Mouse (Mus musculus) layer of hippocampus, postnatal 14 days (tissue): ENCODE measurements around the gene 4933407L21Rik. TPM values are rescaled to one million over a fixed set of nuclear protein-coding genes. Genes with fewer than 3 reads are reported as not detected.

Source experiments
- DNase-seq, 2 experiments: peaks; one replicate each; pipeline ENCODE4 v3.0.0; 2021 to 2022; ENCODE audit warnings: low spot score in 2 of 2, mixed read lengths in 1 of 2
- total RNA-seq, 2 experiments: library from RNA; stranded (reverse); gene quantifications; 2 replicates each; pipeline ENCODE4 v1.2.3; 2021

The 4933407L21Rik gene
- total RNA-seq, 2 experiments from 2014 or later, result 4.1 to 5.3 TPM

DNA sequence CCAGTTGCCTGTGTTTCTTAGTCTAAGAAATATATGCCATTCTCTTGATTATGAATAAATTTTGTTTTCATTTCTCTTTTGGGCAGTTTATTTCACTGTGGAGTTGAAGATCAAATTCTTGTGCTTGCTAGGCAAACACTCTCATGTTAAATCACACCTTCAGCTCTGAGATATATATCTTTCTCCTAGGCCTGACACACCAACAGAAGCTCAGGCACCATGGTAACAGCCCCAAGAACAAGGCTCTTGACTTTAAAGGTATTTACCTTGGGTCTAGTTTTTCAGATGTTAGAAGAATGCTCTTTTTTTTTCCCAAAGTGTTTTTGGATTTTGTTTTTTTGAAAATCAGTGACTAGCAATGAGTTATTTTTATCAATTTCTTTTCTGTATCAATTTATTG lies 12.4 kb upstream of the 4933407L21Rik start:
- no peak for DNase-seq

DNA sequence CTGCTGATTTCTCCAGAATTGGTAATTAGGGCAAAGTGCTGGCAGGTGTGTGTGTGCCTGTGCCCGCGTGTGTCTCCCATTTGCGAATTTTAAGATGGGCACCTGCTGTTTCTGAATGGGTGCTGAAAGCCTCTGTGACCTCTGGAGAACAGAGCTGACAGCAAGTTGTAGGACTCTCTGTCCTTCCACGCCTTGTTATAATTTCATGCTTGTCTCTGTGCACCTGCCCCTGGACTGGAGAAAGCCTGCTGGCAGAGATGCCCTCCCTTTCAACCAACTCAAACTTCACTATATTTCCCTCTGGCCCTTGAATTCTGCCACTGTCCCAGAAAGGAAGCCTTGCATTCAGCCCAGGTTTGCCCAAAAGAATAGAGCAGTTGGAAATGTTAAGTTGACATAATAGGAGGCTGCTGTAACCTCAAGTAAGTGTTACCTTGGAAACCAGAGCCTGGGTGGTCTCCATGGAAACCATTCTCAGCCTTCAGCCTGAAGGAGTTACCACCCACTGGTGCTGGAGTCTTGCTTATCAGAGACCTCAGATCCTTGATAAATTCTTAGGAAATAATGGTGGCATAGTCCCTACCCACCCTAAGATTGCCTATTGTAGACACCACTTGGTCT lies 11.3 kb upstream of the 4933407L21Rik start:
- DNase-seq, result no peak

DNA sequence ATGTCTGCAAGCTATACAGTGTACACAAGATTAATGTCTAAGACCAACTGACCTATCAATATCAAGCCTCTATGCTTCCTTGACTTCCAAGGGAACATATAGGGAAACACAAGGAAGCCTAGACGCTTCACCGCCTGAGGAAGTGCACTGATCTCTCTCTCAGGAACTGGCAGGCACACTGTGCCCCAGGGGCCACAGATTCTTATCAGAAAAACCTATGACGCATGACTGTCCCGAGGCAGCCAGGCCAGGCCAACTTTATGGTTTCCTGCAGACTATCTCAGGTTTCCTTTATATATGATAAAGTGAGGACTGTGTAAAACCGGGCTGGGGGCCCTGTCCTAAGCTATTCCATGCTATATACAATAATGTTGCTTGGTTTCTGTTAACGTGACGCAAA lies 8.7 kb upstream of the 4933407L21Rik start:
- no peak for DNase-seq

DNA sequence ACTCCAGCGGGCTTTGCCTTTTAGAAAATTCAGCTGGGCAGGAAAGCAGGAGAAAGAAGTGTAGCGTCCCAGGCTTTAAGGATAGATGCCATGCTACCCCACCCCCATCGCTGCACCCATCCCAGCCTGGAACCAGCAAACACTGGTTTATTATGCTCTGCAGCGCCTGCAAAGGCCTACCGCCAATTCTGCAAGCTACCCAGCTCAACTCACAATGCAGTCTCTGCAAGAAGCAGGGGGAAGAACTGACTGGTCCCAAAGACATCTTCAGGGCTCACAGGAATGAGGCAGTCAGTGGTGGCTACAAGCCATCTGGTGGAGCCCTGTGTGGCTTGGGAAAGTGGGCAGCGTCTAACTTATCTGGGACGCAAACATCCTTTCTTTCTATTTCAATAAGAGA lies 6.6 kb upstream of the 4933407L21Rik start:
- peak; percentile 57 to 80 for DNase-seq

DNA sequence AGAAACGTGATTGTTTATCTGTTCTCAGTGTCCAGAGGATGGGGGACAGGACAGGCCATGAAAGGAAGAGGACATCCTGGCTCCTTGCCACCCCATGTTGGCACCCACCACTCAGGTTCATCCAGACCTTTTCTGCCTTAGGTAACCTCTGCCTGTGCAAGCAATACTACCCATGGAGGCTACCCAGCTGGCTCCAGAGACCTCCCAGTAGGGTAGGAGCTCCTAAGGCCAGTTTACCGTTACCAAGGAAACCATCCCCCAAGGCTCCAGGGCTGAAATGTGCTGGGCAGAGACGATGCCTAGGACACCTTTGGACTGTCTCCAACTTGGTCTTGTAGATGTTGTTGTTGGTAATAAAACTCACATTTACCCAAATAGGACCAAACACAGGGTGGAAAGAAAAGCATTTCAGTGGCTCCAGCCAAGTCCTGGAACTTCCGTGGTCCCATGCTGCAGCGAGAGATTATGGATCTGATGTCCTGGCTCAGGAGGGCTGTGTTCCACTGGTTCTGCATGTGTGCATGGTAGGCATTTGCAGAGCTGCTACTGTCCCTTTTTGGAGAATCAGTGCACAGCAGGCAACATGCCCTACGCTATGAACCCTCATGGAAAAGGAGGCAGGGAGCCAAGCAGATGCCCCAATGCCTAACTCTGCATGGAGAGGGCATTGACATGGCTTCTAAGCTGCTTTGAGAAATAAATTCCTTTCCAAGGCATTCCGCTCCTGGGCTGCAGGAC lies 6.0 kb upstream of the 4933407L21Rik start:
- no peak for DNase-seq

DNA sequence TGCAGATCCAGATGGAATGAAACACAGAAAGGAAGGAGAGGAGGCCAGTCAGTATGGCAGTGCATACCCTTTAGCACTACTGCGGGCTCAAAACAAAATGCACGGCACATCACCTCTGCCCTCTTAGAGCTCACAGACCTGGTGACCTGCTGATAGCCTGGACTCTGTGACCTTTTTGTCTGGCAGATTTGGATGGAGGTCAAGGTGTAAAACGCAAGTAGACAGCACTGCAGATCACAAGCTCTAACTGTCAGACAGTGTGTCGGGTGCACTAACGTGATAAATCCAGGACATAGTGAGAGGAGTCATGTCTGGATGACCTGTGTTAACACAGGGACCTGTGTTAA lies 5.4 kb upstream of the 4933407L21Rik start:
- no peak for DNase-seq

DNA sequence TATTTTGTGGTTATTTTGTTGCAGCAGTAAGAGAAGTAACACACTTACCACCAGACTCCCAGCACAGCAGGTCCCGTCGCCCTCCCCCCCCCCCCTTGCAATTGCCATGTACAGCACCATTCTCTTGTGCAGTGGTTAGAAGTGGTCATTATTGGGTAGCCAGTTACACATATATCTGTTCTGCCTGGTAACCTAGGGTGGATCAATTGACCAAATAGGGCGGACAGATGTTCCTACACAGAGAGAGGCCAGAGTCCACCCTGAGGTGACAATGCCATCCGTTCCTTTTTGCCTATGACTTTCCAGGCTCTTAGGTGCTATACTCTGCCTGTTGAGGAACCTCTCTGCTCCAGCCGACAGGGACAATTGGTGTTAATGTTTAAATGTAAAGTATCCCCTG lies 3.1 kb upstream of the 4933407L21Rik start:
- no peak for DNase-seq

DNA sequence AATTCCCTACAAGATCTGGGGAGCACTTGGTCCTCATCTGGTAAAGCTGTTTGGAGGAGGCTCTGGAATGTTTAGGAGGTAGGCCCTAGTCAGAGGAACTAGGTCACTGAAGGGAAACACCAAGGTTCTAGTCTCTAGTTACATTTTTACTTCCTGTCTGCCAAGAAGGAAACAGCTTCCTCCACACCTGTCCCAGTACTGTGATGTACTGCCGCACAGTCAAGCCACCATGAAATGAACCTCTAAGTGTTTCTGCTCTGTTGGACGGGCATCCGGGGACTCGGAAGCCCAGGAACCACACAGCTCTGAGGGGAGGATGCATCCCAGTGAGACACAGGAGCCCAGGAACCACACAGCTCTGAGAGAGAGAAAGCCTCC lies 394 bp downstream of the 4933407L21Rik start:
- no peak for DNase-seq

DNA sequence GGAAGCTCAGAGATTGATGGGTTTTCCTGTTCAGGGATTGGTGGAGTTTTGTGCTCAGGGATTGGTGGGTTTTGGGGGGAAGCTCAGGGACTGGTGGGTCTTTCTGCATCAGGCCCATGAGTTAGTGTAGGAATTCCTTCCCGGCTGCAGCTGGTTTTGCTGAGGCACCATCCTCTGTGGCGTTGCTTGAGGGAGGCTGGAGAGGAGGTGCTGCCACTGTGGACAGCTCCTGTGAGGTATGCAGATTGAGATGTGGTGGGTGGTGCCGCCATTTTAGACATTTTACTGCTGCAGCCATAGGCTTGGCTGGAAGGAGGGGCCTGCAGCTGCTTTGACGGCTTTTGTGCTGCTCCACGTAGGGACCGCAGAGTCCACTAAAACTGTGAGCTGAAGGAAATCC lies 1.1 kb downstream of the 4933407L21Rik start:
- DNase-seq, result no peak

DNA sequence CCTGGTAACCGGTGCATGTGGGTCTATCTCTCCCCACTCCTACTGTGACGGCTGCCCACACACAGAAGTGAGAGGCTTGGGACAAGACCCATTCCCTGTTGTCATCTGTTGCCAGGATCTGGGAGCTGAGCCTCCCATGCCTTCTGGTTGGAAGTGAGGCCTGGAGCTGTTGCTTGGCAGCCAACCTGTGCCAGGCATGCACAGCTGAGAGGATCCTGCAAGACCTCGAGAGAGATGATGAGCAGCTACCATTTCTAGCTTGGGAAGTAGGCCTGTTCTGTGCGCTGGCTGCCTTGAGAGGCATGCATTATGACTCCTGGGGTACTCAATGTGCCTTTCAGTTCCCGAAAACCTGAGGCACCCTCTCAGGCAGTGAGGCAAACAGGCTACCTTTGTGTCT lies 2.9 kb downstream of the 4933407L21Rik start:
- DNase-seq, result peak in 1 of 2 experiments; percentile 60

DNA sequence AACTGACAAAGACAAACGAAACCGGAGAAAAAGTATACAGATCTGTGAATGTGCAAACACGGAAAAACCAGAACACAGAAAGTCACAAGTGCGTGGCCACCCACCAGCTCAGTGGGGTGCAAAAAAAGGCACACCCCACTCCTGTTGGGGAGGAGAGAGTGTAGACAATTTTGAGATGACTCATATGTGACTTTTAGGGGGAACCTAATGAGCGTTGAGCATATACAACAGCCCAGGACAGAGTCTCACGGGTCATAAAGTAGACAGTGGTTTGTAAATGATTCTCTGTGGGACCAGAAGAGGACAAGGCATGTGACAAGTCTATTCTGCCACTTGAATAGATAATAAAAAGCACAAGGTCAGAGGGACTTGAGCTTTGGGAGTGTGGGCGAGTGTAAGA lies 4.9 kb downstream of the 4933407L21Rik start:
- DNase-seq, result no peak

DNA sequence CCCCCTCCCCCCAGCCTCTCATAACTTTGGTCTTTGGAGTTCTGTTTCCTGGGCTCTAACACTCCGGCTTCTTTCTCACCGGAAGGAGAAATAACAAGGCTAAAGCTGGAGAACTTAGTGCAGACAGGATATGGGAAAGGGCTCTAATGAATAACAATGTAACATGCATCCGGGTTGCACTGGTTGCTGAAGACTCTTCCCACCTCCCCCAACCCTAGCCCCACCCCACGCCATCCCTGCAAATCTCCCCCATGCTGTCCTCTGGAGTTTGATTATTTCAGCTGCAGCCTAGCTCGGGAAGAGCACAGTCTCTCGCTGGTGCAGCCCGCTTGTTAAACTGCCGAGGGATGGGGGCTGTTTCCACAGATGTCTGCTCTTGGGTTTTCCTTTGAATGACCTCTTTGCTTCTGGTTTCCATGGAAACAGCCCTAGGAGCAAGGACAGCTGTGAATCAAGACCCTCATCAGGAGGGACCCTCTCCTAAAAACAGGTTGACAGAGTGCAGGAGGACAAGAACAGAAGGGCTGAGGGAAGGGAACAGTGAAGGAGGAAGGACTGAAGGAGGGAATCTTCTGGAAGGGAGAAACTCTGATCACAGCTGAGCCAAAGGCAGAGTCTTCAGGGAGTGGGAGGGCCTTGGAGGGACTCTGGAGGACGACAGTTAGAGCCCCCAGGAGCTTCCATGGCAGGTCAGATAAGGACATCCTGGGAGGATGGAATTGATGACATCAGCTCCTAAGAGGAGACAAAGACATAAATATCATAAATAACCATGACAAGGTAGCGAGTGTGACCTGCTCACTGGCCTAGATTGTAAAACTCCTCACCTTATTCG lies 5.6 kb downstream of the 4933407L21Rik start:
- no peak for DNase-seq

DNA sequence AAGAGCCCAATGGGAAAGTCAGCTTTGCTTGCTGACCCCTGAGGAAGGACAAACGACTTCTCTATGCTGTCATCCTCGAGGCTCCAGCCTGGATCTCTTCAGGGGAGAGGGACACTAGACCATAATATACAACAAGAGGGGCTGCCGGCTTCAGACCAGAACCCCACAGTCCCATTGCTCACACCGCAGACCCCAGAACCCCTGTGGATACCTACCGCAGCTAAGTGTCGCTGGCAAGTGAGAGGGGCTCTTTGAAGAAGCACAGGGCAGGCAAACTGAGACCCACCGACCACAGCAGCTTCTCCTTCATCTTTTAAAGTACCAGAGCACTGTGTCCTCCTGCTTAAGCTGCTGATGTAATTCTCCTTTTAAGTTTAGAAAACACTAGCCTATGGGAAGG lies 6.3 kb downstream of the 4933407L21Rik start:
- DNase-seq, result no peak

DNA sequence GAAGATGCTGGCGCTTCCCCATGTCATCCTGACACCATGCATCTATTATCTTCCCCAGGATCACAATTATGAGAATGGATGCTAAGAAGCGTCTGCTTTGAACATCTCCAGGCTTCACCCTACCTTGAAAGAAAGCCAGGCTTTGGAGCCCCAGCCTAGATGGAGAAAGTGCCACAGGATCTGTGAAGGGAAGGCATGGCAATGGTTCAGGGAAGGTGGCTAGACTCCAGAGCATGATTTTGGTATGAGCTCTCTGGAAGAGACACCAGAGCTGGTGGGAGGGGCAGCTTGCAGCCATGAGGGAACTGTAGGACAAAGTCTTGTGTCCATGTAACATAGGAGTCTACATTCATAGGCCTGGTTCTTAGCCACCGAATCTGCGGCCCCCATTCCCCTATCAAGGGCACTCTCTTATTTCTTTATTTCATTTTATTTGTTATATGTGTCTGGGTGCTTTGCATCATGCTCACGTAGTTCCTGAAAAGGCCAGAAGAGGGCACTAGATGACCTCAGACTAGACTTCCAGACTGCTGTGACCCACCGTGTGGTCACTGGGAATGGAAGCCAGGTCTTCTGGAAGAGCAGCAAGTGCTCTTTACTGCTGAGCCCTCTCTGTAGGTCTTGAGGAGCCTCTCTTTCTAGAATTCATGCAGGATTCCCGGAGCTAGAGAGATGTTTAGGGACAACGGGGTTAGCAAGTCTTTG lies 7.0 kb downstream of the 4933407L21Rik start:
- peak; percentile 50 to 58 for DNase-seq

DNA sequence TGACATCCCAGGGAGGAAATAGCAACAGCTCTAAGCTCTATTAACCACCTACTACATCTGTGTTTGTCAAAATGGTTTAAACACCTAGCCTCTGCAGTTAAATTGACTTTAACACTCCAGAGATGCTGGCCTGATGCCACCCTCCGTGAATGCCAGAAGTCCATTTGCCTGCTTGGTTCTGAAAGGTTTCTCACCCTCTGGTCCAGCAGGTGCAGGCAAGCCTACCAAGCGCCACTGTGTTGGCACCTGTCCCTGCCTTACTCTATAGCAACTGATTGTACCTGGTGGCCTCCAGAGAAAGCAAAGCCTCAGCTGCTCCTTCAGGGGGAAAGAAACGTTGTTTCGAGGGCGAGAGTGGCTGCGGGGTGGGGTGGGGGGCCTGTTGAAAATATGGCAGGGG lies 8.0 kb downstream of the 4933407L21Rik start:
- no peak for DNase-seq

DNA sequence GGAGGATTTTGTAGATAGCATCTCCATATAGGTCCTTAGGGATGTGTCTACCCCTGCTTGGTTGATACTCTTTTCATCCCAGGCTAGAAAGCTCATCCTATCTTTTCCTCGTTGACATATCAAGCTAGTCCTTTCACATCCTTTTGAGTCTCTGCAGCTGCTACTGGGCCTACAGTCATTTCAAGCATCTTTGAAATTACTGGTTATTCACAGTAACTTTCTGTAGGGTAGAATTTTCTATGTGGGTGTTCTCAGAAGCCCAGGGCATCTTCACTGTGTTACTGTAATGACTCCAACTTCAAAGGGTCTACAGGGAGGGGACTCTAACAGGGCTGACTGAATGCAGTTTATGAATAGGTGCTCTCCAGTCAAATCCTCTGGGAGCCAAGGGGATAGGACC lies 9.0 kb downstream of the 4933407L21Rik start:
- DNase-seq, result no peak

DNA sequence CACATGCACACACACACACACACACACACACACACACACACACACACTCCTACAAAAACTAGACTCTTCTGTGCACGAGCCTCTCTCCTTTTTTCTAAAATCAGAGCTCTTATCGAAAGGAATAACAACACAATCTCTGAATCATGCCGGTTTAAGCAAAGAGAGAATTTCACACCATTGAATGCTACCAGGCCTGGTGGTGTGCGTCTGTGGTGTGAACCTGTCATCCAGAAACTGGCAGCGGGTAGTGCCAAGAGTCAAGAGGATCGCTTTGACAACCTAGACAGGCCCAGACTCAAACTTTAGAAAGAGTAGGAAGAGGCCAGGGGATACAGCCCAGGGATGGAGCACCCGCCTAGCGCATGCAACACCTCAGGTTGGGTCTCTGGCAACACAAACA lies 14.0 kb downstream of the 4933407L21Rik start:
- no peak for DNase-seq

DNA sequence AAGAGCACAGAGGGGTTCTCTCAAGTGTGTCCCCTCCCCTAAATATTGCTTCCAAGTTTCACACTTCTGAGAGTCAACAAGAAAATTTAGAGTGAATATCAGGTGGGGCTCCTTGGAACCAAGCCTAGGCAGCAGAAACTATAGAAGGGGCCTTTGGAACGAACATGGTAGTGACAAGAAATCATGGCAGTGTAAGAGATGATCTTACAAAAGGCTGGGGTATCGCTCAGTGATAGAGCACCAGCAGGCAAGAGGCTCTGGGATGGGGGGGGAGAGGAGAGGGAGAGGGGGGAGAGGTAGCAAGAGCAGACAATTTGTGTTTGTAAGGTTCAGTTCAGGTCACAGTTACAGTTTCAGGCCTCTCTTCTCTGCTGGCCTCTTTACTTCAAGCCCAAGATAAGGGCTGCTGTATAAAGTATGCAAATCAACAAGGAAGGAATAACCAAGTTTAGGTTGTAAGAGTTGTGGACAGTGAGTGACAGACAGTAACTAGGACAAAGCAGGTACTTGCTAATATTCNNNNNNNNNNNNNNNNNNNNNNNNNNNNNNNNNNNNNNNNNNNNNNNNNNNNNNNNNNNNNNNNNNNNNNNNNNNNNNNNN lies 20.9 kb downstream of the 4933407L21Rik start:
- no peak for DNase-seq

DNA sequence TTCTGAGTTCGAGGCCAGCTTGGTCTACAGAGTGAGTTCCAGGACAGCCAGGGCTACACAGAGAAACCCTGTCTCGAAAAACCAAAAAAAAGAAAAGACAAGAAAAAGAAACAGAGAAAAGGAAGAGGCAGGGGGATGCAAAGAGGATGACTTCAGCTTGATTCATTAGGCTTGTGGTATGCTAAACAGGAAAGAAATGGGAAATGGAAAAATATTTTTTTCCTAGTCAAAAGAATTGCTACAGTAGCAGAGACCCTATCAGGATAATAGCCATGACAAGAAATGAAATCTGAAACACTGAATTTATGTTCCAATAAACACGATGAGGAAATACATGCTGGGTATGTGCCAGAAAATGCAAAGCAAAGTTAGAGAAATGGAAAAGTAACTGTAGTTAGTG lies 26.9 kb downstream of the 4933407L21Rik start:
- no peak for DNase-seq

DNA sequence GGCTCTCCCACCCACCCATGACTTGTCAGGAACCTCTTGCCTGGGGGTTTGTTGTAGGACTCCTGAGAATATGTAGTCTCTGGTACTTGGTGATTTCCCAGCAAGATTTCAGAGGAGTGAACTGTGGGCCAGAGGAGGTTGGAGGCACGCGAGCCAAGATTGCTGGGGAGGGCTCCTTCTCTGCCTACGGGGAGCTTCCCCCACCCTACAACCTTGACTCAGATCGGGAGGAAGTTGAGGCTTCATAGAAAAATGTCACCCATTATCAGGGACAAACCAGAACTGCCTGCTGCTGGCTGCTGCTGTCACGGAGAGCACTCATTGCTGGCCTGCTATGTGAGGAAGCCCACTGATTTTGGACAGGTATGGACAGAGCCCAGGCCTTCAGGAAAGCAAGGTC lies 29.0 kb downstream of the 4933407L21Rik start:
- no peak for DNase-seq

DNA sequence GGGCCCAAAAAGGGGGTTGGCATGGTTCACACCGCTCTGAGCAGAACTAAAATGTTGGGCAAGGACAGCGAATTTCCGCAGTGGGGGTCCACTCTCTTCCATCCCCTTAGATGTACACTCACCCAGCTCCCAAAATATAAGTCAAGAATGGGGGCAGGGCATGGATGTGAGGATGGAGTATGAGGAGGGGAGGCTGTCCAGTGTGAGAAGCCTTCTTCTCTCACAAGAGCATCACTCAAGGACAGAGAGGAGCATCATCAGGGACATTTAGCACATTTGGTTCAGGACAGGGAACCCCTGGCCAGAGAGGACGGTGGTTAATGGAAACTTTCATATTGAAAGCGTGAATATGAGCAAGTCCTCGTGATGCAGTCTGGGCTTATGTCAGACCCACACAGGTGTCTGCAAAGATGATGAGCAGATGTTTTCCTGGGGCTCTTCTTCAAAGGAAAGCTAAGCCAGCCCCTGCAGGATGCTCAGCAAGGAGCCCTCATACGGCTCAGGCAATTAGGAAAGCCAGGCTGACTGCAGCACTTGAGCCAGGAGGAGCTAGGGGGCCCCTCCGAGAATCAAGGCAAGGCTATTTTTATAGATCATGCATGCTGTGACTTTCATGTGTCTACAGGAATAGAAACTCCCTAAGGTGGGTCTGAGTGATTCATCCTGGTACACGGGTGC lies 29.8 kb downstream of the 4933407L21Rik start:
- peak in 1 of 2 experiments; percentile 7 for DNase-seq
